Mouse (Mus musculus) embryonic fibroblast, embryonic 13.5 days (primary cell): ENCODE results near the gene Snx19.

Experiments
- CTCF ChIP-seq: IDR thresholded peaks from 2 replicates; pipeline ENCODE4 v1.5.1; 2011; ENCODE audit warnings: mild to moderate bottlenecking, control low read depth, low read length, moderate library complexity, borderline replicate concordance; ENCODE audit not compliant: insufficient read depth
- POLR2A ChIP-seq: IDR thresholded peaks from 2 replicates; pipeline ENCODE4 v1.6.1; 2011; ENCODE audit warnings: low read depth, mild to moderate bottlenecking, control low read depth, low read length, moderate library complexity

DNA sequence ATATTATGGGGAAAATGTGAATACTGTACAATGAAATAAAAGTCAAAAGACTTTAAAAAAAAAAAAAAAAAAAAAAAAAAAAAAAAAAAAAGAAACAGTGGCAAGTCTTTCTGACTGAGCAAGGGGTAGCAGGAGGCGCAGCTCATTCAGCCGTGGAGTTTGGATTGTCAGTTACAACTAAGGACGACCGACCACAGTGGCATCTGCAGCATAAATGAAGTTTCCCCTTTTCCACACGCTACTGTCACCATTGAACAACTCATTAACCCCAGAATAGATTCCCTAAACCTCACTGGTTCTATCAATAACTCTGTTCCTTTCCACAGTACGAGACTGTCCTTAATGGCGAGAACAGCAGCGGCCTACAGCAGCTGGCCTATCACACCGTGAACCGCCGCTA is 5.0 kb downstream of the Snx19 start:
- TF ChIP-seq CTCF, result no peak
- no peak for TF ChIP-seq POLR2A
